Mouse (Mus musculus): ENCODE measurements at regions not wholly inside any gene's neighbourhood (a gene's known extent, or its start where the extent isn't known, plus 50 kb on each side); places are given as distances from the start of the nearest gene placed in this dataset.

DNA sequence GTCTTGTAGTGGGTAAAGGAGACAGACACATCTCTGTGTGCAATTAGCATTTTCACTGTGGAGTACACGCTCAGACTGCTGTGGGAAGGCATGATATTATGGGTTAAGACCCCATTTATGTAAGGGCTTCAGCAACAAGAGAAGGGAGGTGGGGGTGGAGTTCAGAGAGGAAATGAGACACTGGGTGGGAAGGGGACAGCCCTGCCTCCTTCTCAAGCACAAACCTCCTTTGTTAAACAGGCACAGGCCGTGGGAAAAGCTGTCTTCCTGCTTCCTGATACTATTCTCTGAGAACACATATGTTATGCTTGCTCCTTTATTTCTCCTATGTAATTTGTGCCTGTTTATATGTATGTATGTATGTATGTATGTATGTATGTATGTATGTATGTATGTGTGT lies 237.4 kb upstream of the Cxcr4 start:
- DNase-seq (ENCODE audit: low read depth, low spot score), result no peak

DNA sequence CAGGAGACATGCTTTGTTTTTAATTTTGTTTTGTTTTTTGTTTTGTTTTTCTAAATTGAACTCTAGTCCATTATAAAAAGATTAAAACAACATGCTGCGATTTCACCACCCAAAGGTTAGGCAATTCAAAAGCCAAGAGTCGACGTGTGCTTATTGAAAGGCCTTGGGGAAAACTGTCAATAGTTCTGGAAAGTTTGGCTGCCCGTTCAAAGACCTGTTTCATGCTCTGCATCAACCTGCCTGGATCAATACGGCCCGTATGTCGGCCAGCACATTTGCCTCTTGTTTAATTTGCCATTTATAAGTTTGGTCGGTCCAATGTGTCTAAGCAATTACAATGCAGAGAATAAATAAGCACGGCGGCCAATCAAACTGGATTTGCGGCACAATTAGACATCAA lies 234.3 kb upstream of the Cxcr4 start:
- DNase-seq (ENCODE audit: low read depth, low spot score), result no peak

DNA sequence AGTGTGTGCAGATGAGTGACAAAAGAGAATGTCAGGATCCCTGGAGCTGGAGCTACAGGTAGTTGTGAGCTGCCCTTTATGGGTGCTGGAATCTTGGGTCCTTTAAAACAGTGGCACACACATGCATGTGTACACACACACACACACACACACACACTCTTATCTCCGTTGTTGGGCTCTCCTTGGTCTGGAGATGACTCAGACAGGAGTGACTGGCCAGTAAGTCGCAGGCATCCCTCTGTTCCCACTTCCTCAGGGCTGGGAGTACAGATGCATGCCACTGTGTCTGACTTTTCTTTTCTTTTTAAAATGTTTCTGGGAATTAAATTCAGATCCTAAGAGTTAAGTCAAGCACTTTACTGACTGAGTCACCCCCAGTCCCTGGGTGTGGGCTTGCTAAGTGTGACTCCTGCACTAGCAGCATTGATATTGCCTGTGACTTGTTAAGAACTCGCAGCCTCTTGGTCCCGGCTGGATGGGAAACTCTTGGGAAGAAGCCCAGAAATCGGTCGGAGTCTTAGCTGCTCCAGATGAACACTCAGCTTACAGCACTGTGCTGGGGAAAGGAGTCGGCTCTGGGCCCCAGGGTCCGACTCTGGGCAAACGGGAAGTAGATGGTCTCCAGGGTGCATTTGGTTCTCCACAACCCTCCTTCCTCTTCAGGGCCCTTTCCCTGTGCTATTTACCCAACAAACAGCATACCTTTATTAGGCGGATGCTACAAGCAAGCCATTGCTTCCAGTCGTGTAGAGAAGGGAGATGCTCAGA lies 233.0 kb upstream of the Cxcr4 start:
- no peak for DNase-seq (ENCODE audit: low read depth, low spot score)

DNA sequence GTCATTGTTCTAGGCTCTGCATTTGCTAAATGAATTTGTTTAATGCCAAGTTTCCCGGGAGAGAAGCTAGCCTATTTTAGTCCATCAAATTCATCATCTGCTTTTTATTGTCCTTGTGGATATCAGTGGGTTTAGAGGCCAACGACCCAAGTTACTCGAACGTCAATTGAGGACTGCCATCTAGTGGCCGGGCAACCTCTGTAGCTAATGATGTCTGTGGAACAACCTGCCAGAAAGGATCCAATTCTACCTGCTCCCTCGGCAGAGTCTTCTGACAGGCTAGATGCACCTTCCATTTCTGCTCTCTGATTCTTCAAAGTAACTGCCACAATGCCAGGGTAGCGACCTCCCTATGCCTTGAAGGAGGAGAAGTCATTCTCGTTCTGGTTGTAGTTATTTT lies 232.1 kb upstream of the Cxcr4 start:
- DNase-seq (ENCODE audit: low read depth, low spot score), result peak; percentile 30

DNA sequence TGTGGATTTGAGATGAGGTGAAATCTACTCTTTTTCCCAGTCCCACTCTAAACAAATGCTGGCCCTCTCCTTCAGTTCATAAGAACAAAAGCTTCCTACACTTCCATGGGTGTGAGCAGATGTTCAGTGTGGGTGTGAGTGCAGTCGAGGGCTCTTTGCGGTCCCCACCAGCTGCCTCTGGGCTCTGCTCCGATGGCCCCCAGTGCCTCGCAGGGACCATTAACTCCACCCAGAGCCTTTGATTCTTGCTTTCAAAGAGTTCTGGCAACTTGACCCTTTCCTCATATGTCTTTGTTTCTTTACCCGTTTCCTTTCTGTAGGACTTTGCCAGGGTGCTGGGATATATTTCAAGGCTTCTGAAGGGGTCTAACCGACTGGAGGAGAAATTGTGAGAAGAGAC lies 229.9 kb upstream of the Cxcr4 start:
- no peak for DNase-seq (ENCODE audit: low read depth, low spot score)

DNA sequence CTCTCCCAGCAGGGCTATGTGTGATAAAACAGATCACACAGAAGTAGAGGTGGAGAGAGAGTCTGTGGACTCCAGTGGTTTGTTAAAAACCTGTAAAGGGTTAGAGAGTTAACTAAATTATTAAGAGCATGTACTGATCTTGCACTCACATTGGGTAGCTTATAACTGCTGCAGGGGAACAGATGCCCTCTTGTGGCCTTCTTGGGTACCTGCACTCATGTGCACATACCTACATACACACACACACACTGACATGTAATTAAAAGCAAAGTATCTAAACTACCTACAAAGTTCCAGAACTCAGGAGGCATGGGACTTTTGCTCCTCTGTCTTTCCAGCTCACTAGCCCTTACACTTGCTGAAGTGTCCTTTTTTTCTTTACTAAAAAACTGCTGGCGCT lies 228.4 kb upstream of the Cxcr4 start:
- DNase-seq (ENCODE audit: low read depth, low spot score), result no peak

DNA sequence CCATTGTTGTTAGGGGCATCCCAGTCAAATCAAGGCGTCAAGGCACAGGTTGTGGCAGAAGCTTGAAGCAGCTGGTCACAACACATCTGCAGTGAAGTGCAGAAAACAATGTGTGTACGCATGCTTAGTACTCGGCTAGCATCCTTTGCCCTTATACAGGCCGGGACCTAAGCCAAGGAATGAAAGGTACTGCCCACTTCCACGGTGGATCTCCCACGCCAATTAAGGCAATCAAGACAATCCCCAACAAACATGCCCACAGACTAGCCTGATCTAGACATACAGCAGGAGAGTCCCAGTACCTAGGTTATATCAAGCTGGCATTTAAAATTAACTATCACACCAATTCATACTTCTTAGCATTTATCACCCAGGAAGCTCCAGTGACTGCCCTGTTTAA lies 227.5 kb upstream of the Cxcr4 start:
- no peak for DNase-seq (ENCODE audit: low read depth, low spot score)

DNA sequence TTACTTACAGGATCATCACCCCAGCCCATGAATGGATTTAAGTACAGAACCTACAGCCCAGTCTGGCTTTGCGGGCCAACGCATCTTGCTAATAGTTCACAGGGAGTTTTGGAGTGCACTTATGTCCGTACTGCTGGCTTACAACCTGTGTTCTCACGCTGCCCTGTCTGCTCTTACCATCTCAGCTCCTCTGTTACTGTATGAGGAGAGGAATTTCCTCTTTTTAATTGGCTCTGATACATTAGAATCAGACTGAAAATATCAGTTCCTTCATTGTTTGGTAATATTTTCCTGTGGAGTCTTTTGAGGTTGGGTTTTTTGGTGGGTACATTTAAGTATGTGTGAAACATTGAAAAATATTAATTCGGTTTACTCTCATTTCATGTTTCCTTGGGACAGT lies 221.3 kb upstream of the Cxcr4 start:
- no peak for DNase-seq (ENCODE audit: low read depth, low spot score)

DNA sequence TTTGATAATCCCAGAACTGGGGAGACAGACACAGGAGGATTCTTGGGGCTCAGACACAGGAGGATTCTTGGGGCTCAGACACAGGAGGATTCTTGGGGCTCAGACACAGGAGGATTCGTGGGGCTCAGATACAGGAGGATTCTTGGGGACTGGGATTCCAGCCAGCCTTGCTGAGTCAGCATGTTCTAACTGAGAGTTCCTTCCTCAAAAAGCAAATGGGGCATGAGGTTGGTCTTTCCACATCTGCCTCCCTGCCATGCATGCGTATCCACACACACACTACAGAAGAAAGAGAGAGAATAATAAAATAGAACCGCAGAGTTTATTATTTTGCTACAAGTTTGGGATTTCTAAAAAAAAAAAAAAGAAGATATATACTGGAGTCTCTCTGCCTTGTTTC lies 218.8 kb upstream of the Cxcr4 start:
- DNase-seq (ENCODE audit: low read depth, low spot score), result no peak

DNA sequence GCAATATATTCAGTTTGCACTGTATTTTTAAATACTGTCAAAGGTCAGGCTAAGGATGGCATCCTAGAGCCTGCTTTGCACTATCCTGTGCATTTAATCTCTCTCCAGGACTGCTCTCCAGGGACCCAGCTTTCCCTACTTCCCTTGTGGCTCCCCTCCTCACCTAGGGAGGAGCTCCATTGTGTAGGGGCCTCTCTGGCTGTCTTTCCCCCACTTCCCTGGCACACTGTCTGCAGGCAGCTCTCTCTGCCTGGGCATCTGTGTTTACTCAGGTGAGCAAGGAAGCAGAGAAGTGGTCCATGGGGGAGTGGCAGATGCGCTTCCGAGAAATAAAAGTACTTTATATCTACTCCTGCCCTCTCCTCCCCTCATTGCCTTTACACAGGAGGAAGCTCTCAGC lies 218.0 kb upstream of the Cxcr4 start:
- no peak for DNase-seq (ENCODE audit: low read depth, low spot score)

DNA sequence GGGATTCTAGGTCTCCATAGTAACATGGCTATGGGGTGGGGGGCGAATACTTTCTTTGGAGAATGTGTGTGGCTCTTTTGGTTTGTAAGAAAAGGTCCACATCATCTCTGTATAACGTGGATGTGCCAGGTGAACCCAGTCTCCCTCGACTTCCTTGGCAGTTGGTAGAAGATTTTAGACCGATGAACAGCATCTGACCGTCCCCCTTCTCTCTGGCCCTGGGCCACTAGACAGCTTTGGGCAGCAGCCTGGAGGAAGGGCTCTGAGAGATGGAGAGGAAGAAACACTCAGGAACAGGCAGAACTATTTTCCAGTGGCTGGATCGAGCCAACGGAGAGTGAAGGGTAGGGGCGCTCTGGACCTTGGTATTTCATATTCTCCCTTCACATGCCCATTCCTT lies 217.5 kb upstream of the Cxcr4 start:
- no peak for DNase-seq (ENCODE audit: low read depth, low spot score)

DNA sequence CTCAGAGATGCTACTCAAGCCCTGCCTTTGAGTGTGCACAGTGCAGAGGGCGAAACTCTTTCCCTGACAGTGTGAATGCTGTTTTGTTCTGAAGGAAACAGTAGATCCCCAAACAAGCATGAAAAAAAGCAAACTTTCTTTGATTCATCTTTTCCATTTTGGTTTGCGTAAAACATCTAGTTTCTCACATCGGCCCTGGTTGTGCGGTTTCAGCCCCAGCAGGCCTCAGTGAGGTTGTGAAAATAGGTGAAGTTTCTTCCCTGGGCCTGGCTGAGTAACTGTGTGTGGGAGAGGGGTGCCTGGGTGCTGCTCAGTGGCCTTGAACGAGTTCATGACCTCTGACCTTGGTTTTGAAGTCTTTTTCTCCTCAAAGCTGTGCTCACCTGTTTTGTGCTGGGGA lies 216.5 kb upstream of the Cxcr4 start:
- no peak for DNase-seq (ENCODE audit: low read depth, low spot score)

DNA sequence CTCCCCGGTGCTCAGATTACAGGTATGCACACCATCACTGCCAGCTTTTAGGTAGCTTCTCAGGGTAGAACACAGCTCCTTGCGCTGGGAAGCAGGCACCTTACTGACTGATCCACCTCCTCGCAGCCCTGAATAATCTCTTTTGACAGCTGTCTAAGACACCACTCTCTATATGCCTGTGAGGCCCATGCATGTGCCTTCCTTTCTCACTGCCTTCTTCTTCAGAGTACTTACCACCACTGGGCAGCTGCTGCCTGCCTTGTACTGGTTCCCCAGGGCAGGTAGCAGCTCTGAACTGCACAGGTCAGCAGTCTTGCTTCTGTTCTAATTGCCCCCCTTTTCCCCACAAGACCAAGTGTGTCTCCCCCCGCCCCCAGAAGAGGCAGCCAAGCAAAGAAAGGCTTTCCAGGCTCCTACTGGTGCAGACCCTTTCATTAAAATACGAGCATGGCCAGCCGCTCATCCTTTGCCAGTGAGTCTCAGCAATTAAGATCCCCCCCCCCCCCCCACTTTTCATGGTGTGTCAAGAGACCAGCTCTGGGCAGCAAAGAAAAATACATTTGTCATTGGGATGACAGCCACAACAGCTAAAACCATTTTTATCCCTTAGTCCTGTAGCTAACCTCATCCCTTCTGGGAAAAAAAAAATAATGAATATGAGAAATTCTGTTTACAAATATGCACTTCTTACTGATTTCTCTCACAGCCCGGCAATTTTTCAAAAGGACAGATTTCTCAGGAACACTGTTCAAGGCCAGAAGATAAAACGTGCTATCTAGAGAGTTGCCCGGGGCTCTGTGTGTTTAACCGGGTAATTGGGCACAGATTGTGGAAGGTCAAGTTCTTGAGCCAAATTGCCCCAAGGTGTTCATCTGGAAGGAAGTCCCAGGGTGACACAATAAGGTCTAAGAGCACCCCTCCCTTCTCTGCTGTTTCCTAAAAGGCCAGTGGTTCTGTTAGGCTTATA lies 213.9 kb upstream of the Cxcr4 start:
- DNase-seq (ENCODE audit: low read depth, low spot score), result no peak

DNA sequence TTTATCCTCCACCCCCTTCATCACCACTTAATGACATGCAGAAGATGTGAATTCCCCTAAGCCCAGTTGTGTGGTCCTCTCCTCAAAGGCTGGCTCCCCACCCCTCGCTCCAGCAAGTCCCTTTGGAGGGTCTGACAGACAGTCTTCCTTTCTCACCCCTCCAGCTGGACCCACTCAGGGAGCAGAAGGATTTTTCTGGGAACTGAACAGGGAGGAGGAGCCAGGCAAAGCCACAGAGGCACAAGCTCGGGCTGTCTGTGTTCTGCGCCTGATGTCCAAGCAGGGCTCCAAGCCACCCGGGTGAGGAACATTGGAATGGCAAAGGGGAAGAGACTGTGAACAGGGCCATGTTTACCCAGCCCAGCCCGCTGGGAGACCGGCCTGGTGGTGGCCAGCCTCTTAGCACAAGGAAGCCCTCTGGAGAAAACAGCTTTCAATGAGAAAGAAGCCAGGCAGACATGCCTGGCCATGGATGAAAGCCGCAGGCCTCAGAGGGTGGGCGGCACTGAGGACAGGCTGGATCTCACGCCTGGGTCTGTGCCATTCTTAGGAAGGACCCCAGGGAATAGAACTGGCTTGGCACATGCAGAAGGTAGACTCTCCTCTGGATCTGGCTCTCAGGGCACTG lies 211.5 kb upstream of the Cxcr4 start:
- no peak for DNase-seq (ENCODE audit: low read depth, low spot score)

DNA sequence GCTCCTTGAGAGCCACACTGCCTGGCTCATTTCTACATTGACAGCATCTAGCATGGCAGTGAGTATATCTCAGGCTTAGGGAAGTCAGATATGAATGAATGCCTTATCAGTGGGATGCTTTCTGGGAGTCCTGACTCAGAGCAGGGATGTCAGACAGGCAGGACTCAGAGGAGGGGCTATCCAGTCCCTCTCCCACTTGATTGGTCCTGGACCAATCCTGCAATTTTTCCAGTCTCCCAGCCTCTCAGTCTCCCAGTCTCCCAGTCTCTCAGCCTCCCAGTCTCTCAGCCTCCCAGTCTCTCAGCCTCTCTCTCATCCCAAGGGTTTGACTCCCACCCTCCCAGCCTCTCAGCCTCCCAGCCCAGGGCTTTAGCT lies 211.0 kb upstream of the Cxcr4 start:
- DNase-seq (ENCODE audit: low read depth, low spot score), result no peak

DNA sequence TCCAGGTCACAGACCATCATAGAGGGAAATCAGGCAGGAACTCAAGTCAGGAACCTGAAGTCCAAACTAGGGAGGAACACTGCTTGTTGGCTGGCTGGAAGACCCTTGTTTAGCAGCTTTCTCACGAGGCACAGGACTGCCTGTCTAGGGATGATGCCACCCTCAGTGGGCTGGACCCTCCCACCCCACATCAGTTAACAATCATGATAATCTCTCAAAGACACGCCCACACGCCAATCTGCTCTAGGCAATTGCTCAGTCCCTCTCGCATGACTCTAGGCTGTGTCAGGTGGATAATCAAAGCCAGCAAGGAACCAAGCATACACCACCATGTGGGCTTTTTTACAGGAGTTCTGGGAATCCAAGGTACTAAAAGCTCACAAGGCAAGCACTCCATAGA lies 206.6 kb upstream of the Cxcr4 start:
- no peak for DNase-seq (ENCODE audit: low read depth, low spot score)

DNA sequence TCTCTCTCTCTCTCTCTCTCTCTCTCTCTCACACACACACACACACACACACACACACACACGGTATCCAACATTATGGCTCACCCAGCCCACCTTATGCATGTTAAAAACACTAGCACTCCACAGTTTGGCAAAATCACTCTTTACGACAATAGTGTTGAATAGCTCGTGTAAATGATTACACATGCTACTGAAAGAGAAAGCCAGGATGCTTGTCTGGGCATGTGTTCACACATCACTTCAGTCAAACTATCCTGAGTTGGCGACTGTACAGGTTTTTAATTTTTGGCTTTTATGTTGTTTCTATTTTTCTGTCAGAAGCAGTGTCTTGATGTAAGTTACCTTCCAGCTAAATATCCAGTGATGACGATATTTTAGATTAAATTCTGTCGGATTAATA lies 203.6 kb upstream of the Cxcr4 start:
- no peak for DNase-seq (ENCODE audit: low read depth, low spot score)

DNA sequence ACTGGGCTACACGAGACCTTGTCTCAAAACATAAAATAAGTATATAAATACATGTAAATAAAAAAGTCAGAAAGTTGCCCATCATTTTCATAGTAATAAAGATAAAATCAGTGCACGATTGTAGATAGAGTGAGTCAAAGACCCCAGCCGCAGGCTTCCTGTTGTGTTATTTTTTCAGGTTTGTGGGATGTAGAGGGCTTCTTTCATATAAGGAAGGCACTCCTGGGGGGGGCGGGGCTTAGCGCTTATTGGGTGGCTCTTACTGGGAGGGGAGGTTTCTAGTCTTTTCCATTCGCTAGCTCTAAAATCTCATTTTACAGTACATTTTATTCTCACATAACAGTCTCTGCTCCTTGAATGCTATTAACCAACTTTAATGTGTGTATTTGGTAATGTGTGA lies 198.8 kb upstream of the Cxcr4 start:
- DNase-seq (ENCODE audit: low read depth, low spot score), result no peak

DNA sequence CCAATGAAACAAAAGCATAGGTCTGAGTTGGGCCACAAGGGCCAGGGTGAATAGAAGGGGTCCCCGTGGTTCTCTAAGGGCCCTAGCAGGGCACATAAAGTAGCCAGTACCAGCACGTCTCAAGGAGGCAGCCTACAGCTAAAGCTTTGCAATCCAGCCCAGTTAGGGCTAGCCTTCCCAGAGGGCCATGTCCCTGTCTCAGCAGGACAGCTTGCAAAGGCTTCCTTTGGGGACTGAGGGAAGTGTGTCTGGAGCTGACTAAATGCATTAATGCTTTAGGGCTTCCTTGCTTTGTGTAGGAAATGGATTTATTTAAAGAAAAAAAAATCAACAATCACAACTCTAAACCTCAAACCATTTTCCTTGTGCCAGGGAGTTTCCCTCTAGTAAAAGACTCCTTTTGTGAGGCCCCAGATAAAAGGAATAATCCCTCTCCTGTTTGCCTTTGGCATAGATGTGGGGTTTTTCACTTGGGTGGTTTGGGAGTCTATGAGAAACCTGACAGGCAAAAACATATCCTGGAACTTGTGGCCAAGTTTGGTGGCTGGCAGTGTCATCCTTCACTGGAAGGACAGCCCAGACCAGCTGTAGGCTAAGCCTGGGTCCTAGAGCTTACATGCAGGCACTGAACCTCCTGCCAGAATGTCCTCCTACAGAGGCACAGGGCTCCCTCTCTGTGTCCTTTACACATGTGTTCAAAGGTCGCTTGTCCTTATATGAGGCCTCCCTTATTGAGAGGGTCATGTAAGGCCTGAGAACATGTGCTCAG lies 197.7 kb upstream of the Cxcr4 start:
- DNase-seq (ENCODE audit: low read depth, low spot score), result no peak

DNA sequence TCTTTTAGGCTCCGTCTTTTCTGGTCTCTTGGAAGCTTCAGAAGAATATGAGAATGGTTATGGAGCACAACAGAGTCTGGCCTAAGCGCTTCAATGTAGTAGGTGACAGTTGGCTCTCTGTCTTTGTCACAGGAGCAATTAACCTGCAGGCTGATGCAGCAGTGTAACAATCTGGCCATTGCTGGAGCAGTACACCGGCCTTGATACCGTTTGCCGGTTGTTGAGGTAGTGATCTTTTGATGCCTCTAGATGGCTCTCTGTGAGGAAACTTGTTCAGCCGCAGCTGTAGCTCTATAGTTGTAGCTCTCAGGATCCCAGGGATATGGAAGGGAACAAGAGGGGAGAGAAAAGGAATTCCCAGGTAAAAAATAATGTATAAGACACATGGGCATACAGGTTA lies 196.1 kb upstream of the Cxcr4 start:
- DNase-seq (ENCODE audit: low read depth, low spot score), result no peak

DNA sequence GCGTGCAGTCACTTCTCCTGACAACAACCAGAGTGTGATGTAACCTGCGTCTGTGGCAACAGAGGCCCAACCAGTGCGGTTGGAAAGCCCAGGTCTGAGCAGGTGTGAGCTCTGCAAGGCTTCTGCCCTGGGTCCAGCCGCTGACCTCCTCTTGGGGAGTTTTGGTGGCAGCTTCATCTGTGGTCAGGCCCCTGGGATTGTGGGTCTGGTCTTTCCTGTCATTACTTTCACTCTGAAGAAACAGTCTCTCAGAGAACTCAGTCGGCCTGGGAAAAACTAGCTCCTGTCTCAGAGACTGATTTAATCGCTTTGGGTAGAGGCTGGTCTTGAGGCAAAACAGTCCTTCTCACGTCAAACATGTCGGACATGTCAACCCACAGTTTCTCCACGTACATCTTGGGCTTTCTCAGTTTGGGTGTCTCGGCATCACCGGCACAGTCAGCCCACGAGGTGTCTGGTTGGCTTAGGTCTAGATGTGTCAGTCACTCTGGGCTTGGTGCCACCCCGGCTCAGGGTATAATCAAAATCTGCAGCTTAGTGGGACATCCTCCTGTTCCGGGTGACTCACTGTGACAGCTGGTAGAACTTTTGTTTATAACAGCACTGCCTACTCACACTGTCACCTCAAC lies 195.0 kb upstream of the Cxcr4 start:
- no peak for DNase-seq (ENCODE audit: low read depth, low spot score)

Measured in retina, adult 2 months (tissue).